Mouse (Mus musculus) MEL (cell line): ENCODE results near the gene Milr1. TPM values are rescaled to one million over a fixed set of nuclear protein-coding genes. Genes with fewer than 3 reads are reported as not detected.

Experiments used
- DNase-seq: peaks from one replicate; pipeline ENCODE4 v3.0.0; 2011; ENCODE audit warnings: low read depth, low spot score
- H3K27ac ChIP-seq: 2 replicates; pipeline ENCODE4 v1.5.1; 2012; ENCODE audit warnings: low read depth, mild to moderate bottlenecking, control low read depth, low read length, moderate library complexity; ENCODE audit not compliant: control insufficient read depth
- H3K27me3 ChIP-seq, 2 experiments: fragments of 150-350 bp in 1 of 2; sonication (generic) in 1 of 2; 2 replicates each; pipeline ENCODE4 v1.6.1; 2012; ENCODE audit warnings: low read length in 2 of 2, mild to moderate bottlenecking in 2 of 2, improper control_type of control experiment in 1 of 2, moderate library complexity in 1 of 2; ENCODE audit not compliant: insufficient read depth in 2 of 2, control insufficient read depth in 1 of 2
- H3K36me3 ChIP-seq, 2 experiments: 2 replicates each; pipeline ENCODE4 v1.6.1; 2012 to 2014; ENCODE audit warnings: low read length in 2 of 2, improper control_type of control experiment in 1 of 2, inconsistent platforms in 1 of 2, mild to moderate bottlenecking in 1 of 2; ENCODE audit not compliant: insufficient read depth in 2 of 2, control insufficient read depth in 1 of 2
- H3K4me1 ChIP-seq, 2 experiments: fragments of 150-350 bp in 1 of 2; sonication (generic) in 1 of 2; 2 replicates each; pipeline ENCODE4 v1.6.1; 2012; ENCODE audit warnings: low read length in 2 of 2, improper control_type of control experiment in 1 of 2, mild to moderate bottlenecking in 1 of 2; ENCODE audit not compliant: insufficient read depth in 2 of 2, control insufficient read depth in 1 of 2
- H3K4me3 ChIP-seq, 2 experiments: fragments of 150-350 bp in 1 of 2; sonication (generic) in 1 of 2; 2 replicates each; pipeline ENCODE4 v1.5.1; 2012; ENCODE audit warnings: low read depth in 2 of 2, low read length in 2 of 2, mild to moderate bottlenecking in 2 of 2, moderate library complexity in 2 of 2, control low read depth in 1 of 2, improper control_type of control experiment in 1 of 2; ENCODE audit not compliant: control insufficient read depth in 1 of 2, insufficient read depth in 1 of 2
- H3K79me2 ChIP-seq: 2 replicates; pipeline ENCODE4 v1.6.1; 2012; ENCODE audit warnings: mild to moderate bottlenecking, low read length, moderate library complexity; ENCODE audit not compliant: control insufficient read depth, poor library complexity, insufficient read depth
- H3K9ac ChIP-seq: 2 replicates; pipeline ENCODE4 v1.6.1; 2012; ENCODE audit warnings: low read depth, mild to moderate bottlenecking, control low read depth, low read length, moderate library complexity; ENCODE audit not compliant: control insufficient read depth, poor library complexity, severe bottlenecking
- H3K9me3 ChIP-seq: fragments of 150-350 bp; sonication (generic); replicated peaks from 2 replicates; pipeline ENCODE4 v1.6.1; 2012; ENCODE audit warnings: mild to moderate bottlenecking, low read length, improper control_type of control experiment, moderate library complexity; ENCODE audit not compliant: insufficient read depth
- BHLHE40 ChIP-seq: IDR thresholded peaks from 2 replicates; pipeline ENCODE4 v1.6.1; 2012; ENCODE audit warnings: low read depth, mild to moderate bottlenecking, inconsistent platforms, low read length, improper control_type of control experiment, borderline replicate concordance
- CHD1 ChIP-seq: IDR thresholded peaks from 2 replicates; pipeline ENCODE4 v1.6.1; 2012; ENCODE audit warnings: low read depth, mild to moderate bottlenecking, inconsistent platforms, low read length, improper control_type of control experiment
- CHD2 ChIP-seq: IDR thresholded peaks from 2 replicates; pipeline ENCODE4 v1.6.1; 2011; ENCODE audit warnings: low read length, improper control_type of control experiment
- CTCF ChIP-seq, 3 experiments: IDR thresholded peaks in 2 of 3; conservative IDR thresholded peaks in 1 of 3; 2 replicates each; pipeline ENCODE4 v1.5.1; 2011 to 2012; ENCODE audit warnings: low read length in 3 of 3, low read depth in 2 of 3, mild to moderate bottlenecking in 2 of 3, improper control_type of control experiment in 1 of 3, inconsistent platforms in 1 of 3, mixed read lengths in 1 of 3, moderate library complexity in 1 of 3; ENCODE audit not compliant: control insufficient read depth in 1 of 3, insufficient read depth in 1 of 3, poor library complexity in 1 of 3, severe bottlenecking in 1 of 3
- E2F4 ChIP-seq: IDR thresholded peaks from 2 replicates; pipeline ENCODE4 v1.6.1; 2011; ENCODE audit warnings: low read depth, low read length, improper control_type of control experiment, borderline replicate concordance
- ELF1 ChIP-seq: IDR thresholded peaks from 2 replicates; pipeline ENCODE4 v1.6.1; 2014; ENCODE audit warnings: low read depth, mild to moderate bottlenecking, inconsistent platforms, low read length, improper control_type of control experiment, moderate library complexity
- EP300 ChIP-seq, 2 experiments: IDR thresholded peaks; 2 replicates each; pipeline ENCODE4 v1.6.1; 2011; ENCODE audit warnings: improper control_type of control experiment in 2 of 2, low read length in 2 of 2, low read depth in 1 of 2, mild to moderate bottlenecking in 1 of 2
- ETS1 ChIP-seq: IDR thresholded peaks from 2 replicates; pipeline ENCODE4 v1.6.1; 2012; ENCODE audit warnings: low read depth, mild to moderate bottlenecking, inconsistent platforms, low read length, improper control_type of control experiment, moderate library complexity
- GABPA ChIP-seq: IDR thresholded peaks from 2 replicates; pipeline ENCODE4 v1.6.1; 2012; ENCODE audit warnings: low read depth, mild to moderate bottlenecking, inconsistent platforms, low read length, improper control_type of control experiment, moderate library complexity
- GATA1 ChIP-seq: IDR thresholded peaks from 2 replicates; pipeline ENCODE4 v1.6.1; 2011; ENCODE audit warnings: low read depth, low read length, improper control_type of control experiment
- HCFC1 ChIP-seq: IDR thresholded peaks from 2 replicates; pipeline ENCODE4 v1.6.1; 2012; ENCODE audit warnings: low read depth, mild to moderate bottlenecking, inconsistent platforms, low read length, improper control_type of control experiment, moderate library complexity
- JUND ChIP-seq: IDR thresholded peaks from 2 replicates; pipeline ENCODE4 v1.6.1; 2011; ENCODE audit warnings: low read depth, mild to moderate bottlenecking, improper control_type of control experiment, low read length
- KAT2A ChIP-seq: conservative IDR thresholded peaks from 2 replicates; pipeline ENCODE4 v1.6.1; 2012; ENCODE audit warnings: low read depth, low read length, improper control_type of control experiment, inconsistent platforms
- MAFK ChIP-seq: IDR thresholded peaks from 2 replicates; pipeline ENCODE4 v1.6.1; 2011; ENCODE audit warnings: low read depth, mild to moderate bottlenecking, low read length, improper control_type of control experiment, borderline replicate concordance
- MAX ChIP-seq: IDR thresholded peaks from 2 replicates; pipeline ENCODE4 v1.6.1; 2011; ENCODE audit warnings: low read length, improper control_type of control experiment
- MEF2A ChIP-seq: IDR thresholded peaks from 2 replicates; pipeline ENCODE4 v1.6.1; 2014; ENCODE audit warnings: low read depth, mild to moderate bottlenecking, inconsistent platforms, low read length, improper control_type of control experiment; ENCODE audit not compliant: poor library complexity, insufficient replicate concordance, severe bottlenecking; ENCODE audit errors: extremely low read depth
- MXI1 ChIP-seq: IDR thresholded peaks from 2 replicates; pipeline ENCODE4 v1.6.1; 2011; ENCODE audit warnings: mild to moderate bottlenecking, low read depth, low read length, improper control_type of control experiment
- MYB ChIP-seq: IDR thresholded peaks from 2 replicates; pipeline ENCODE4 v1.6.1; 2011; ENCODE audit warnings: mild to moderate bottlenecking, low read depth, low read length, improper control_type of control experiment
- MYC ChIP-seq: IDR thresholded peaks from 2 replicates; pipeline ENCODE4 v1.6.1; 2011; ENCODE audit warnings: low read depth, mild to moderate bottlenecking, low read length, improper control_type of control experiment, moderate library complexity
- NRF1 ChIP-seq: IDR thresholded peaks from 2 replicates; pipeline ENCODE4 v1.6.1; 2014; ENCODE audit warnings: low read depth, mild to moderate bottlenecking, inconsistent platforms, low read length, improper control_type of control experiment, moderate library complexity; ENCODE audit not compliant: poor library complexity, insufficient read depth, severe bottlenecking
- POLR2AphosphoS5 ChIP-seq: IDR thresholded peaks from 2 replicates; pipeline ENCODE4 v1.6.1; 2012; ENCODE audit warnings: low read depth, borderline replicate concordance, mild to moderate bottlenecking, inconsistent platforms, low read length, moderate library complexity, mixed read lengths
- RAD21 ChIP-seq: IDR thresholded peaks from 2 replicates; pipeline ENCODE4 v1.6.1; 2011; ENCODE audit warnings: mild to moderate bottlenecking, low read depth, low read length, improper control_type of control experiment
- RCOR1 ChIP-seq: IDR thresholded peaks from 2 replicates; pipeline ENCODE4 v1.6.1; 2012; ENCODE audit warnings: low read depth, mild to moderate bottlenecking, inconsistent platforms, low read length, improper control_type of control experiment
- SIN3A ChIP-seq: IDR thresholded peaks from 2 replicates; pipeline ENCODE4 v1.6.1; 2012; ENCODE audit warnings: low read length, improper control_type of control experiment, inconsistent platforms
- SMC3 ChIP-seq: IDR thresholded peaks from 2 replicates; pipeline ENCODE4 v1.6.1; 2011; ENCODE audit warnings: low read depth, low read length, improper control_type of control experiment
- TAL1 ChIP-seq: IDR thresholded peaks from 2 replicates; pipeline ENCODE4 v1.6.1; 2012; ENCODE audit warnings: mild to moderate bottlenecking, inconsistent platforms, low read length, moderate library complexity, mixed read lengths
- TBP ChIP-seq: IDR thresholded peaks from 2 replicates; pipeline ENCODE4 v1.8.0; 2011; ENCODE audit warnings: low read depth, low read length, improper control_type of control experiment
- TCF12 ChIP-seq: IDR thresholded peaks from 2 replicates; pipeline ENCODE4 v1.6.1; 2014; ENCODE audit warnings: low read depth, mild to moderate bottlenecking, inconsistent platforms, low read length, improper control_type of control experiment, moderate library complexity
- USF1 ChIP-seq: IDR thresholded peaks from 2 replicates; pipeline ENCODE4 v1.6.1; 2014; ENCODE audit warnings: low read depth, mild to moderate bottlenecking, inconsistent platforms, low read length, improper control_type of control experiment, moderate library complexity
- USF2 ChIP-seq, 2 experiments: IDR thresholded peaks; 2 replicates each; pipeline ENCODE4 v1.6.1; 2011 to 2012; ENCODE audit warnings: improper control_type of control experiment in 2 of 2, low read length in 2 of 2, borderline replicate concordance in 1 of 2, inconsistent platforms in 1 of 2, low read depth in 1 of 2, mild to moderate bottlenecking in 1 of 2; ENCODE audit not compliant: insufficient read depth in 1 of 2
- ZC3H11A ChIP-seq: IDR thresholded peaks from 2 replicates; pipeline ENCODE4 v1.6.1; 2012; ENCODE audit warnings: low read depth, mild to moderate bottlenecking, inconsistent platforms, low read length, improper control_type of control experiment
- ZKSCAN1 ChIP-seq: IDR thresholded peaks from 2 replicates; pipeline ENCODE4 v1.6.1; 2012; ENCODE audit warnings: low read depth, mild to moderate bottlenecking, inconsistent platforms, low read length, improper control_type of control experiment, moderate library complexity
- ZMIZ1 ChIP-seq: IDR thresholded peaks from 2 replicates; pipeline ENCODE4 v1.6.1; 2012; ENCODE audit warnings: low read depth, mild to moderate bottlenecking, inconsistent platforms, low read length, improper control_type of control experiment, moderate library complexity
- ZNF384 ChIP-seq: IDR thresholded peaks from 2 replicates; pipeline ENCODE4 v1.6.1; 2012; ENCODE audit warnings: low read depth, mild to moderate bottlenecking, inconsistent platforms, low read length, improper control_type of control experiment
- polyA plus RNA-seq, 2 experiments: library from polyadenylated mRNA; stranded (reverse) in 1 of 2; unstranded in 1 of 2; fragments of >175 nt in 1 of 2; fragments of >200 nt in 1 of 2; gene quantifications; 2 replicates each; pipeline versions ENCODE4 v1.2.1 to v1.2.4; 2012; ENCODE audit warnings: low replicate concordance in 2 of 2, low read depth in 1 of 2; ENCODE audit not compliant: insufficient read length in 2 of 2, insufficient read depth in 1 of 2, missing spikeins in 1 of 2
- total RNA-seq: library from RNA; depleted of rRNA; stranded (reverse); fragments of 300-350 nt; gene quantifications from 2 replicates; pipeline ENCODE4 v1.2.3, GENCODE M21; 2012

Milr1 gene
- total and polyA plus RNA-seq, 3 experiments = 0.26 TPM; not detected in 2

DNA sequence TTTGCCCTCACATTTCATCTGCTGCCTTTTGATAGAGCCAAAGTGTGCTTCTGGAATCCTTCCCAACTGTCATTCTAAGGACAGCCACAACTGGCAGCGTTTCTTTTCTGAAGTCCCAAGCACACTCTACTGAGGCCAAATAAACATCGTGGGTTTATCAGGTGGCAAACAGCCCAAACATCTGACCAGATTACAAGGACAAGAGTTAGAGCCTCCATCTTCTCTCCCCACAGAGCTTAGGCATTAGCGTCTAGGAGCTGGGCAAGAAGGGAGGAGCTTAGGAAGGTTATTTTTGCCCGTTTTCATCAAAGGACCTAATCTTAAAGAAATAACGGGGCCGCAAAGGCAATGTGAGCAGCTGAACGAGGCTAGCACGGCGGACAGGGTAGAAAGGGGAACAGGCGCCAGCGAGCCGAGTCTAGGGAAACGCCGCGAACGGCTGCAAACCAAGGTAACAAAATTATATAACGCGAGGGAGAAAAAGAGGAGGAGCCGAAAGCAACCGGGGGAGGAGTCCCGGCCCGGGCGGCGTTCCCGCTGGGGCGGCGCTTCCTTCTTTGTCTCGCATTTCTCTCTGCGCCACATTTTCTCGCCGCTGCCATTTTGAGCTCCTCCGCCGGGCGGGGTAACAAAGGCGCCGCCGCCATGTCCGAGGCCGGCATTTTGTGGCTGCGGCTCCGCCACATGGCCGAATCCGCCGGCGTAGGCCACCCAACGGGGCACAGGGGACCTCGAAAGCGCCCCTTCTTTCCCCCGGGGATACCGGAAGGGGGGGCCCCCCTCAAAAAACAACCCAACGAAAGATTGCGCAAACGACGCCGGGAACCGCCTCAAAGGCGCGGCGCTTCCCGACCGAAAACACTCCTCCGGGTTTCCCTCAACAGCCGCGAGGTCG is 36.4 kb downstream of the Milr1 start:
- Histone ChIP-seq H3K4me1 (peaks cover 3 to 9% of the 10 kb centered on the region in 2 experiments), H3K36me3 (peaks cover 45 to 53% of the 10 kb centered on the region in 2 experiments), H3K9ac (peak overlapping the region; percentile 96), H3K4me3 (peak overlapping the region; percentile 82 to 86), H3K79me2 (peaks cover 50% of the 10 kb centered on the region), H3K27me3 (no peaks in the 10 kb centered on the region), H3K27ac (peak overlapping the region; percentile 91), H3K9me3 (no peaks in the 10 kb centered on the region)
- peak; percentile 94 for DNase-seq
- TF ChIP-seq TCF12 (peak; percentile 56; the same call in 1 of the 2 replicates), USF1 (peak; percentile 34; the same call in 1 of the 2 replicates), ZMIZ1 (peak; percentile 85), TBP (peak; percentile 91), E2F4 (0 out of 2 replicates have a peak, but pooled peaks have one; percentile 9), ZKSCAN1 (no peak), MAX (peak; percentile 56; the same call in 1 of the 2 replicates), MEF2A (no peak), ZC3H11A (peak; percentile 25; the same call in 1 of the 2 replicates), MYC (0 out of 2 replicates have a peak, but pooled peaks have one; percentile 28), CHD2 (no peak), RAD21 (no peak), ETS1 (peak; percentile 72; the same call in 1 of the 2 replicates), JUND (no peak), HCFC1 (peak; percentile 76), EP300 (IDR thresholded peaks at IDR 0.05; ENCODE audit: low read depth in 1 of 2, low read length in 2 of 2) (peak; percentile 40 to 45; a peak in 3 of 4 replicates), MAFK (no peak), RCOR1 (peak; percentile 44), TAL1 (no peak), SMC3 (peak; percentile 14; the same call in 1 of the 2 replicates), GATA1 (no peak), ELF1 (peak; percentile 80), GABPA (no peak), CHD1 (0 out of 2 replicates have a peak, but pooled peaks have one; percentile 70), CTCF (IDR thresholded peaks at IDR 0.05 in 2 of 3, conservative IDR thresholded peaks at IDR 0.05 in 1 of 3; ENCODE audit: control insufficient read depth in 1 of 3, insufficient read depth in 1 of 3, low read depth in 2 of 3, low read length in 3 of 3, poor library complexity in 1 of 3, severe bottlenecking in 1 of 3) (no peak), BHLHE40 (no peak), SIN3A (peak; percentile 85), MYB (no peak), ZNF384 (0 out of 2 replicates have a peak, but pooled peaks have one; percentile 12), NRF1 (0 out of 2 replicates have a peak, but pooled peaks have one; percentile 1), MXI1 (peak; percentile 81), POLR2AphosphoS5 (peak; percentile 44; the same call in 1 of the 2 replicates), KAT2A (peak; percentile 32; the same call in 1 of the 2 replicates), USF2 (IDR thresholded peaks at IDR 0.05; ENCODE audit: borderline replicate concordance in 1 of 2, insufficient read depth in 1 of 2, low read depth in 1 of 2, low read length in 2 of 2) (no peak)
